Mouse (Mus musculus): ENCODE results near the gene Kdm4d.
"Not testable (repeated sequence)": the region's sequence is repeated elsewhere in the genome, so short reads cannot be mapped to it uniquely, and the experiment has no call there.

The Kdm4d gene

GRCm38 (mm10) chr9:14451120-14451519 is 49.2 kb downstream of the Kdm4d start:
- not testable (repeated sequence) for DNase-seq (ENCODE audit: low spot score)

- not testable (repeated sequence) for DNase-seq (ENCODE audit: low spot score)
Observed at GRCm38 (mm10) chr9:14447086-14447485, 53.2 kb downstream of the Kdm4d start.

GRCm38 (mm10) chr9:14440347-14440746 is 59.9 kb downstream of the Kdm4d start:
- no peak for DNase-seq (ENCODE audit: low spot score)

- DNase-seq (ENCODE audit: low spot score) = no peak
Observed at GRCm38 (mm10) chr9:14433252-14433939, 66.9 kb downstream of the Kdm4d start.

Data from retina, embryonic 14.5 days (tissue).